Mouse (Mus musculus) brain, embryonic 14.5 days (tissue): Measurements from ENCODE around the gene Cdc42ep1. TPM values are rescaled to one million over a fixed set of nuclear protein-coding genes. Genes with fewer than 3 reads are reported as not detected.

Experiments used
- DNase-seq: peaks from one replicate; pipeline ENCODE4 v3.0.0-alpha.2; 2011; ENCODE audit warnings: low read depth
- CTCF ChIP-seq: fragments of 200-500 bp; IDR thresholded peaks from 2 replicates; pipeline ENCODE4 v1.5.1; 2012; ENCODE audit warnings: inconsistent platforms, mild to moderate bottlenecking, moderate library complexity, borderline replicate concordance; ENCODE audit not compliant: insufficient read depth, insufficient read length; ENCODE audit errors: extremely low read depth
- POLR2A ChIP-seq: fragments of 200-500 bp; IDR thresholded peaks from 2 replicates; pipeline ENCODE4 v1.6.1; 2012; ENCODE audit warnings: mild to moderate bottlenecking, inconsistent platforms, borderline replicate concordance; ENCODE audit not compliant: poor library complexity, insufficient read depth, insufficient read length, severe bottlenecking; ENCODE audit errors: extremely low read depth
- polyA plus RNA-seq: library from polyadenylated mRNA; depleted of rRNA; stranded (reverse); fragments of >200 nt; gene quantifications from 2 replicates; pipeline ENCODE4 v1.2.3, GENCODE M21; 2012; rRNA removed

The Cdc42ep1 gene
- polyA plus RNA-seq: 9.3 and 13.5 TPM in 2 replicates

GRCm38 (mm10) chr15:78842371-78843163 is at the start of gene Cdc42ep1:
Cdc42ep1 (plus strand) TSS chr15:78842624.
- DNase-seq: no peak
- TF ChIP-seq CTCF (no peak), POLR2A (no peak)

DNA sequence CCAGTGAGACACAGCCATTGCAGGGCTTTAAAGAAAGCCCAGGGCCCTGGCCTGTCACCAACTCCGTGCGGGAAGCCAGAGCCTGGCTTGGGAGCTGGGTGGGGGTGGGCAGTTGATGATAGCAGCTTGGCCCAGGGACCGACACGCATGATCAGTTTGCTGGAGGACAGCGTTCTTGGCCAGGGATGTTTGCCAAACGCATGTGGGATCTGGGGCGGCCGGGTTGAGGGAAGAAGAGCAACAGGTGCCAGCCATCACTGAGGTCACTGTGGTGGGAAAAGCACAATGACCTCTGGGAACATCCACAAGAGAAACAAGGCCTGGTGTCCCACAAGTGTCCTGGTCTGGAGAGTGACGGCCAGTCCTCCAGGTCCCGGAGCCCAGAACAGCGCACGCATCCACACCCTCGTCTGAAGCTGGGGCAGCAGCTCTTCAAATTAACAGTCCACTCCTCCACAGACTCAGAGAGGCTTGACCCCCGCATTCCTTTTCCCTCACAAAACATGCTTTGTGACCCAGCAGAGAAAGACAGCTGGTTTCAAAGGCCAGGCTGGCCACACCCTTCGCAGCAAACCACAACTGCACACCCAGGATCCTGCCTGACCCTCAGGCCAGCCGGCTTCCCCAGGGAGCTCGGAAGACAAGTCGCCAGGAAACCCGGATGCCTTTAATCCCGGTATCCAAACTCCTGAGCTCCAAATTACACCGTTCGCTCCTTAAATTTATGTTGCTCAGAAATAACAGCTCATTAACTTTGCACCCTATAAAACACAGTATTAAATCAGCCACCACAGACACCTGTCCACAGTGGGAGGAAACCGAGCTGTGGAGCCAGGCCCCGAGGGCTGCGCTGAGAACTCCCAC is 46.0 kb upstream of the Cdc42ep1 start:
- TF ChIP-seq POLR2A (no peak), CTCF (no peak)
- DNase-seq: peak; percentile 42

DNA sequence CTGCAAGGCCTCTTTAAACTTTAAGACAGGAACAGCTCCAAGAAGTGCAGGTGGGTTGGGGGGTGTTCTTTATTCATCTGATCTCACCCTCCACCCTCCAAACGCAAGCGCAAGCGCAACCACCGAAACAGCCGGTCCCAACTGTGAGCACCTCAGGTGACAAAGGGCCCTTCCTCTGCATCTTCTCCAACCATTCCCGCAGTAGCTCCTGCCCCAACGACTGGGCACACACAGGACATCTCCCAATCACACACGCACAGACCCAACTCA is 45.4 kb upstream of the Cdc42ep1 start:
- TF ChIP-seq POLR2A (no peak), CTCF (no peak)
- DNase-seq: no peak

GRCm38 (mm10) chr15:78799029-78799428 is 43.4 kb upstream of the Cdc42ep1 start:
- TF ChIP-seq POLR2A: no peak
- TF ChIP-seq CTCF: no peak

GRCm38 (mm10) chr15:78801571-78801970 is 40.9 kb upstream of the Cdc42ep1 start:
- DNase-seq: no peak

More at GRCm38 (mm10) chr15:78799029-78799428, 43.4 kb upstream of the Cdc42ep1 start:
- peak; percentile 84 for DNase-seq

DNA sequence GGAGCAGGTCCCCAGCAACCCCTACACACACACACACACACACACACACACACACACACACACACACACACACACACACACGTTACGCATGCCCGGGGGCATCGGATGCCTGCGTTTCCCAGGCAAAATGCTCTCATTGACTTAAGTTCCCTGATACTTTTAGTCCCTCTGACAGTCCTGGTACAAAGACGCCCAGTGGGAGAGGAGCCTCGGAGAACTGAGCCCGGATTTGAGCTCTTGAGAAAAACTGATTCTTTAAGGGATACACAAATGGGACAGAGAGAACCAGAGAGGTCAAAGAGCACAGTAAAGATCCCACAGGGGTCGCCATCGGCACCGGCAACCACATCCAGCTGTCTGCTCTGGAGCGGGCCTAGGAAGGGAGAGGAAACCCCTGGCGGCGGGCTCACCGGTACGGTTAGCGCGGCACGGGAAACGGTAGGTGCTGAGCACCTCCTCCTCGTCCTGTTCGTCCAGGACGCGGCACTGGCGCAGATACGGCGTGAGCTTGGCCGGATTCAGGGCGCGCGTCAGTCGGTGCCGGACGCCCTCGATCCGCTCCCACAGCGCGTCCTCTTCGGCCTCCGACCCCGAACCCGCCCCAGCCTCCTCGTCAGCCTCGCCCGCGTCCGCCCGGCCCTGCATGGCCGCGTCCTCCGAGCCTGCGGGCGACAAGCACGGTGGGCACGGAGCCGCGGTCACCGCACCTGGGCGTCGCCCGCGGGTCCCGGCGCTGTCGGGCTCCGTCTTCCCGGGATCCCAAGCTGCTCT is 40.3 kb upstream of the Cdc42ep1 start:
- no peak for TF ChIP-seq POLR2A
- no peak for TF ChIP-seq CTCF
- no peak for DNase-seq

More at GRCm38 (mm10) chr15:78801571-78801970, 40.9 kb upstream of the Cdc42ep1 start:
- no peak for TF ChIP-seq POLR2A
- no peak for TF ChIP-seq CTCF

- peak; percentile 27 for DNase-seq
- TF ChIP-seq CTCF (no peak), POLR2A (0 out of 2 replicates have a peak, but pooled peaks have one; percentile 23)
Observed at GRCm38 (mm10) chr15:78802776-78803391, 39.5 kb upstream of the Cdc42ep1 start, which contains the start of gene Card10. Card10 (minus strand) TSS chr15:78803042.

- peak; percentile 65 for DNase-seq
- TF ChIP-seq CTCF (no peak), POLR2A (no peak)
Observed at GRCm38 (mm10) chr15:78803499-78803900, 38.9 kb upstream of the Cdc42ep1 start.

GRCm38 (mm10) chr15:78804326-78804725 is 38.1 kb upstream of the Cdc42ep1 start:
- no peak for TF ChIP-seq CTCF
- TF ChIP-seq POLR2A: no peak
- peak; percentile 41 for DNase-seq

- no peak for TF ChIP-seq CTCF
- no peak for TF ChIP-seq POLR2A
- no peak for DNase-seq
Observed at GRCm38 (mm10) chr15:78805351-78805750, 37.1 kb upstream of the Cdc42ep1 start.
